Mouse (Mus musculus): ENCODE measurements at regions not wholly inside any gene's neighbourhood (a gene's known extent, or its start where the extent isn't known, plus 50 kb on each side); places are given as distances from the start of the nearest gene placed in this dataset.
A peak's percentile ranks its signal among the peaks of the same experiment; 100 is the strongest.

- DNase-seq (ENCODE audit: low spot score in 2 of 2), result no peak
Measured at GRCm38 (mm10) chr10:25118674-25119670, 188.7 kb downstream of the Akap7 start.

- no peak for DNase-seq (ENCODE audit: low spot score in 2 of 2)
Measured at GRCm38 (mm10) chr10:25114316-25114715, 187.0 kb upstream of the Arg1 start.

DNA sequence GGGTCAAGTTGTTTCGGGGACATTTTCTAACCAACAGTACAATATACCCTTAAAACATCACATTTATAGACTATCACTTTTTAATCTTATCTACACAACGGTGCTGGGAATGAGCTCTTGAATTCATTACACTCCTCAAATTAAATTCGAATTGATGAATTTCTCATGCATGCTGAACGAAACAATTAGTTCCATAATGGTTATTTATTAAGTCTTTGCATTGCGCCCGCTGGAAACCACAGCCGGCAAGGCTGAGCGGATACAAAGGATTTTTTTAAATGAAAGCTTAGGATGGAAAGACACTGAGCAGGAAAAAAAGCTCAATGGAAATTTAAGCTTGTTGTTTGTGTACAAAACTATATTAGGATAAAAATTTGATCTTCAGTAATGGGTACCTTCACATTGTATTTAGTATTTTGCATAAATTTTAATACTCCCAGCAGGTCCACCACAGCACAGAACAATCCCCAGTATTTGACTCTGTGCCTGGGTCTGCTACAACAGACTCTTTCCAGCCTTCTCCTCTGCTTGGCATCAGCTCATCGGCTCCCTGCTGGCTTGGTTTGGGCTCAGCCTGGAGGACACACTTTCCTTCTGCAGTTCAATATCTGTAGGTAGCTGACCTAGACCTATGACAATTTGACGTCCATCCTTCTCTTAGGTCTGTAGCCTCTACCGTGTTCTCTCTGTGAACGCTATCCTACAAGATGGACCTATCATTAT, 185.3 kb upstream of the Arg1 start:
- no peak for DNase-seq (ENCODE audit: low spot score in 2 of 2)

DNA sequence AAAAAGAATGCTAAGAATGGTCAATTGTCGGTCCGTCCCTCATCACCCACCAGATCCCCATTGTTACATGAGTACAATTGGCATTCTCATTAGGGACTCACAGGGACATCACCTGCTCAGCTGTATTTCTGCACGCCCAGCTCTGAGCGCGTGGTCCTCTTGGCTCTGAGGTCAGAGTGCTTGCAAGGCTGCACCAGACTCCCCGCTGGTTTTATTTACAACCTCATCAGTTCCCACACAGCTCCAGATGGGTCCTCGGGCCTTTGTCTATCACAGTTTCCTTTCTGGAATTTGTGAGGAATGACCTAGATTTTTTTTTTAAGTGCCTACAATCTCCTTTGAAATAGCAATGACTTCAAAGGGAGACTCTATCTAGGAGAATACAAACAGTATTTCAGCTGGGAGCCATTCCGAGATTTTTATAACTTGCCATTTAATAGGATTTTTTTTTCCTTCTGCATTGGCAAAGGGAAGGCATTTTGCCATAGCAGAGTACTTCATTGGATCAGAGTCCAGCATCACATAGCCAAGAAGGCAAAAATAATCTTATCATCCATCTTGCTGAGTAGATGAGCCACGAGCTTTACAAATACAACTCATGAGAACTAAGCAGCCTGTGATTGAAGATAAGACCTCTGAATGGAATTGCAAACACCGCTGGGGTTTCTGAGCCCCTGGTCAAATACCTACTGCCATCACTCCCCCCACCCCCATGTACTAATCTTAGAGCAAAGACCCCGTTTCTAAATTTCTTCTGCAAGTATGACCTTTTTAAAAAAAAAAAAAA, 184.5 kb upstream of the Arg1 start:
- DNase-seq (ENCODE audit: low spot score in 2 of 2), result peak; percentile 46 to 67

DNA sequence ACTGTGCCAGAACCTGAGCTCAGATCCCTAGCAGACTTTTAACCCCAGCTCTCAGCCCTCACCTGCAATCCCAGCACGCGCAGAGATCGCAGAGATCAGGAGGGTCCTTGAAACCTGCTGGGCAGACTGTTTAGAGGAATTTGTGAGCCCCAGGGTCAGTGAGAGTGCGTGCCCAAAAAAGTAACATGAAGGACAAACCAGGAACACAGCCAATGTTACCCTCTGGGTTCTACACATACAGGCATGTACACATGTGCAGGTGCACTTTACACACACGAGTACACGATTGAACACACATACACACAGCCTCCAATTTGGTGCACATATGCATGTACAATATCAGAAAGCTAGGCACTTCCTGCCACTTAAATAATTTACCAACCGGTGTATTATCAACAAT, 183.9 kb upstream of the Arg1 start:
- DNase-seq (ENCODE audit: low spot score in 2 of 2), result no peak

- no peak for DNase-seq (ENCODE audit: low spot score in 2 of 2)
Measured at GRCm38 (mm10) chr10:25098070-25098469, 170.8 kb upstream of the Arg1 start.

DNA sequence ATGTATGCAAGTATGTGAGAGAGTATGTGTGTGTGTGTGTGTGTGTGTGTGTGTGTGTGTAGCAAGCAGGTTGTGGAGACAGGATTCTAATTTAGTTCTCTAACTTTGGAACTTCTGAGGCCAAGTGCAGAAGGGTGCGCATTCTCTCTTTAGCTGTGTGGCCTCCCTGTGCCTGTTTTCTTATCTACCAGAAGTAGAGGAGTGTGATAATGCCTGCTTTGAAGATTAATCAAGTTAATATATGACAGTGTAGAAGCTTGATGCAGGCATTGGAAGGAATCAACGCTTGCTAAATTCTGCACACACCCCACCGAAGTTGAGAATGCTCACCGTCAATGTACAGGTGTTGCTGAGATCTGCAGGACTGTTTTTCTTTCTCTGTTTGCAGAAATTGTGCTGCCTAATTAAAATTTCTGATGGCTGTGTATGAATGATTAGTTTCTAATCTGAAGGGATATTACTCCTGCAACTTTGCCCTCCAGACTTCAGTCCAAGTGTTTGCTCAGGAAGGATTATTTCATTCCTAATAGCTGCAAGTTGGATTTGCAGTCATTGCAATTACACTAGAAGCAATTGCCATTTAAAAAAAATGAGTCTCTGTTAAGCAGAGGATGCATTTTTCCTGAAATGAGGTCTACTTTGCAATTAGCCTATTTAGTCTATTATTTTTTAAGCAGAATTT, 162.6 kb upstream of the Arg1 start:
- no peak for DNase-seq (ENCODE audit: low spot score in 2 of 2)

DNA sequence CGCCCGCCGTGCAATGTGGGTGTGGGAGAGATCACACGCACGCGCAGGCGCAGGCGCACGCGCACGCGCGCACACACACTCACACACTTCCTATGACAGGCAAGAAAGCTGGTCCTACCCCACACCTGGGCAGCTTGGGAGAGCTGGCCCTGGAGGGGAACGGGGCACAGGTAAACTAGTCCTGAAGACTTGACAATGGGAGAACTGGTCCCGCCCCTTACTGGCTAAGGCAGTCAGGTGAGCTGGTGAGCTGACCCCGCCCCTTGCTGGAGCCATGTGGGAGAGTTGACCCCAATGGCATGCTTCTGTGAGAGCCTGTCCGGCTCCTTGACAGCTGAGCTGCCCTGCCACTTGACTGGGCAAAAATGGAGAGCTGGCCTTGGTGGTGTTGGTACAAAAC, 159.5 kb upstream of the Arg1 start:
- no peak for DNase-seq (ENCODE audit: low spot score in 2 of 2)

DNA sequence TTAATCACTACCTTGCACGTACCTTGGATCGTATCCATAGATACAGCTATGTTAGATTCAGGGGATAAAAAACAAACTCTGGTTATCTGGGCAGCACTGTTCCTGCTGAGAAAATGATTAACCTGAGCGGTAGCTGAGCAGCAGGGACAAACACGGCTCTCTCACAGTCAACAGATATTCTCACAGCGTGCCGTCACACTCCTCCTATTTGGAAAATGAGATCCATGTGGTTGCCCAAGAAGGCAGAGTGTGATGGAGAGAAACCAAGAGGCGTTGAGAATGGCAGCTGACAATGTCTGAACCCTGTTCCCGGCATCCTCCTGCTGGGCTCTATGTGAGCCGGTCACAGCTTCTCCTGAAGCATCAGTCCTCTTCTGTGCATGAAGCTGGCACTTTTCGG, 155.6 kb upstream of the Arg1 start:
- peak in 1 of 2 experiments; percentile 16 for DNase-seq (ENCODE audit: low spot score in 2 of 2)

- DNase-seq (ENCODE audit: low spot score in 2 of 2), result no peak
Measured at GRCm38 (mm10) chr10:25072617-25073016, 145.3 kb upstream of the Arg1 start.

GRCm38 (mm10) chr10:25068301-25068700, 141.0 kb upstream of the Arg1 start:
- no peak for DNase-seq (ENCODE audit: low spot score in 2 of 2)

DNA sequence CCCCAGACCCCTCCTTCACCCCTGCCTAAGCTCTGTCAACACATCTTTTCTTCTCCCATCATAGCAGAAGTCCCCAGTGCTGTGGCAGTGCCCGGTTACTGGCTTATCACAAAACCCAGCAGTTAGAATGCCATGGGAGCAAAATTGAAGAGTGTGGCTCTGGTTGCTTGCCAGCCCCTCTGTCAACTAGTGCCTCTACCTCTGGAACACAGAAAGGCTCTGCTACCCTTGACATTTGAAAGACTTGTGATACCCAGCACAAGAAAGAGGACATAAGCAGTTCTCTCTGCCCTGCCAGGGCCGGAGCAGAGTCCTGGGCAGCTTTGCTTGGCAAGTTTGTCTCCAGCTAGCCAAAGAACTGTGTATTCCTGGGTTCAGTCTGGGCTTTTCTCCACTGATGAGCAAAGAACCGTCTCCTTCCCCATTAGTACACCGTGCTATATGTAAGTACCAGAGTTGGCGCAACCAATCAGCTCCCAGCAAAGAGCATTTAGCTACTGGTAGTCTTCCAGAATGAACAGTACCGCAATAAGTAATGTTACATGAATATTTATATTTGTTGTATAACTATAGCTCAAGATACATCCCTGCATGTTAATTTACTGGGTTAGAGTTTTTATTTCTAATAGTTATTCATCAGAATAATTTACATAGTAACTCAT, 137.5 kb upstream of the Arg1 start:
- DNase-seq (ENCODE audit: low spot score in 2 of 2), result no peak

- DNase-seq (ENCODE audit: low spot score in 2 of 2), result no peak
Measured at GRCm38 (mm10) chr10:25061402-25062055, 134.2 kb upstream of the Arg1 start.

- no peak for DNase-seq (ENCODE audit: low spot score in 2 of 2)
Measured at GRCm38 (mm10) chr10:25058694-25059093, 131.4 kb upstream of the Arg1 start.

DNA sequence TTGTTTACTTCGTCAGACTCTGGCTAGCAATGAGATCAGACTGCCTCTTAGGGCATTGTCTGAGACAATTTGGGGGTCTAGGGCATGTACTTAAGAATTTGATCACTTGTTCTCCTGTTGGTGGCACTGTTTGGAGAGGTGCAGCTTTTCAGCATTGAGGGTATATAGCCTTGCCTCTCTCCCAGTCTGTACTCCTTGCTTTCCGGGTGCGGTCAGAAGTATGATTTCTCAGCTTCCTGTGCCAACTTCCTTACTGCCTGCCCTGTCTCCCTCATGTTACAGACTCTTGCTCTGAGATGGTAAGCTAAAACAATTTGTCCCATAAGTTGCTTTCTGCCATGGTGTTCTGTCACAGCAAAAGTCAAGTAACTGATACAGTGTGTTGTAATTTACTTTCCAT, 124.7 kb upstream of the Arg1 start:
- no peak for DNase-seq (ENCODE audit: low spot score in 2 of 2)

- no peak for DNase-seq (ENCODE audit: low spot score in 2 of 2)
Measured at GRCm38 (mm10) chr10:25051368-25051874, 124.1 kb upstream of the Arg1 start.

- DNase-seq (ENCODE audit: low spot score in 2 of 2), result no peak
Measured at GRCm38 (mm10) chr10:25041221-25041620, 113.9 kb upstream of the Arg1 start.

- no peak for DNase-seq (ENCODE audit: low spot score in 2 of 2)
Measured at GRCm38 (mm10) chr10:25039926-25040325, 112.6 kb upstream of the Arg1 start.

- no peak for DNase-seq (ENCODE audit: low spot score in 2 of 2)
Measured at GRCm38 (mm10) chr10:25036928-25037327, 109.6 kb upstream of the Arg1 start.

DNA sequence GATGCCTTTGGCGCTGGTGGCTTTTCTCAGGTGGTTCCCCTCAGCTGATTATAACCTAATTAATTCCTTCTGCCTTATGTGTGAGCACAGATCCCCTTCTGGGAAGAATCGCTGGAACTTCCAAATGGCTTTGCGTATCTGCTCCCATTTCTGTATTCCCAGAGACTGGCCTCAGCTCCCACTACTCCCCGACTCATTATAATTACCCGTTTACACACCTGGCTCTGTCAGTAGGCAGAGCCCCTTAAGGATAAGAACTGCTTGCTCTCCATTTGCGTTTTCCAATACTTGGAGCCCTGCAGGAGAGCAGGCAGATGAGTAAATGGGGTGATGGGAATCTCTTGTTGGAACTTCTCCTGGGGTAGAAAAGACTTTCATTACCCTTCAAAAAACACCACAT, 108.1 kb upstream of the Arg1 start:
- DNase-seq (ENCODE audit: low spot score in 2 of 2), result no peak

Data from right cerebral cortex, postnatal 10 days (tissue).